Mouse (Mus musculus) small intestine, adult 2 months (tissue): ENCODE results near the gene Tmem184a.

Source experiments
- CTCF ChIP-seq: fragments of 200-500 bp; IDR thresholded peaks from 2 replicates; pipeline ENCODE4 v1.5.1; 2012; ENCODE audit warnings: low read depth, mild to moderate bottlenecking, control low read depth, inconsistent platforms, low read length, moderate library complexity, mixed read lengths; ENCODE audit not compliant: insufficient replicate concordance, insufficient read length; ENCODE audit errors: extremely low read depth
- POLR2A ChIP-seq: fragments of 200-500 bp; IDR thresholded peaks from 2 replicates; pipeline ENCODE4 v1.6.1; 2012; ENCODE audit warnings: low read depth, mild to moderate bottlenecking, control low read depth, inconsistent platforms, low read length, moderate library complexity

- TF ChIP-seq POLR2A = no peak
- TF ChIP-seq CTCF = no peak
These were observed 22.8 kb downstream of the Tmem184a start for GRCm38 (mm10) chr5:139796900-139797299.
